Mouse (Mus musculus) splenic B cell, adult 2 months (primary cell): ENCODE data around the gene Hspb7.

Experiments used
- DNase-seq: peaks from one replicate; pipeline ENCODE4 v3.0.0-alpha.2; 2011; ENCODE audit warnings: low read depth, low spot score
- H3K27me3 ChIP-seq: 2 replicates; pipeline ENCODE4 v1.6.1; 2012; ENCODE audit warnings: mild to moderate bottlenecking, low read length, moderate library complexity, mixed read lengths; ENCODE audit not compliant: control insufficient read depth, poor library complexity, insufficient read depth, severe bottlenecking
- H3K36me3 ChIP-seq: 2 replicates; pipeline ENCODE4 v1.6.1; 2012; ENCODE audit warnings: mild to moderate bottlenecking, low read length, moderate library complexity, mixed read lengths; ENCODE audit not compliant: control insufficient read depth, poor library complexity, insufficient read depth, severe bottlenecking

Hspb7 gene

DNA sequence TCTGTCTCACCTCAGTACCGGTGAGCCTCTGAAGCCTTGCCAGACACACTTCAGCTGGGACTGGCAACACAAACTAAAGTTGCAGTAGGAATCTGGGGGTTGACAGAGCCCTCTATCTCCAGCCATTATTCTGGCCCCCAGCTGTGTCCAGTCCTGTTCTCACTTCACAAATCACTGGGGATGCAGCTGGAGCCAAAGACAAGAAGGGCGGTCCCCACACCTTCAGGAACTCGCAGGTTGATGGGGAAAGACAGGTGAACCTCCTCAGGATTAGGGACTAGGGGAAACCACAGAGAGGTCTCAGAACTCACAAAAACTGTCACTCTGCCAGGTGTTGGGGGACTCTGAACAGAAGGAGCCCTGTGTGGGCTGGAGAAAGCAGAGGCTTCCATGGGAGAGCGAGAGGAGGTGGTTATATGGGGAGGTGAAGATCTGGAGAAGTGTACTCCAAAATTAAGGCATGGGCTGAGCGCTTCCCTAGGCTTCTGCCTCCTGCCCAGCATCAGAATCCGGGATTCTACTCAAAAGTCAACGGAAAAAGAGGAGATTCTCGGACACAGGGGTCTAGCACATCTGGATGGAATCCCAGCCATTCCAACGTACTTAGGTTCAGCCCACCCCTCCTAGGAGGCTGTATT is at the start of gene Hspb7:
Gene Hspb7, plus strand, starts transcription at position 588 of the 638 bp plus-strand sequence.
- no peak for DNase-seq
- no peaks in the 10 kb centered on the region for H3K27me3 ChIP-seq
- H3K36me3 ChIP-seq, result no peaks in the 10 kb centered on the region

DNA sequence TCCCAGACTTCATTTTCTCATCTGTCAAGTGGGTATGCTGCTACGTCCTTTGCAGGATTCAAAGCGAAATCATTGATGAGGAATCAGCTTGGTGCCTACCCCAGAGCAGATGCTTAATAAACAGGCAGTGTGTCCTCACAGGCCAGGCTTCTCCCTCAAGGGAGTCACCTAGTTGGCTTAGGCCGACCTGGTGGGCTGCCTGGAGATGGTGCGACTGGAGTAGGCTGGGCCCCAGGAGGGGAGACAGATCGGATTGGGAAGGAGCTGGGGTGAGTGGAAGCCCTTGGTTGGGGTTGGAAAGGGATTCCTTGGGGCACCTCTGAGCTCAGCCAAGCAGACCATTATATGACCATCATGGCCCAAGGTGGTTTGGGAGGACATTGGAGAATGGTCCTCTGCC is 48.2 kb upstream of the Hspb7 start:
- no peak for DNase-seq
- Histone ChIP-seq H3K36me3 (no peaks in the 10 kb centered on the region), H3K27me3 (no peaks in the 10 kb centered on the region)

DNA sequence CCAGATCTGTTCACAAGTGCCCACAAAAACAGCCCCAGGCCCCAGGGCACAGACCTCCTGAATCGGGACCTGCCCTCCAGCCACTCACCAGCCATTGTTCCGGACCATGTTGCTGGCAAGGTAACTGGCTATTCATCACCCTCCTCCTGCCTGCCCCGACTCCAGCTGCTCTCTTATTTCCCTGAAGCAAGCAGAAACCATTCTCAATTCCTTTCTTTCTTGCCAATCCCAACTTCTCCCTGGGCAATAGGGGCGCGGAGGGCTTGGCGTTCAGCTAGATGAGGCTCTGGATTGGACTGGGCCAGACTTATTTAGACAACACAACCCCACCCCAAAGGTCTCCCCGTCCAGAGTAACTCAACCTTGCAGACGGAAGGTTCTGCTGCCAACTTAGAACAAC is 40.9 kb upstream of the Hspb7 start:
- Histone ChIP-seq H3K27me3 (no peaks in the 10 kb centered on the region), H3K36me3 (no peaks in the 10 kb centered on the region)
- no peak for DNase-seq

DNA sequence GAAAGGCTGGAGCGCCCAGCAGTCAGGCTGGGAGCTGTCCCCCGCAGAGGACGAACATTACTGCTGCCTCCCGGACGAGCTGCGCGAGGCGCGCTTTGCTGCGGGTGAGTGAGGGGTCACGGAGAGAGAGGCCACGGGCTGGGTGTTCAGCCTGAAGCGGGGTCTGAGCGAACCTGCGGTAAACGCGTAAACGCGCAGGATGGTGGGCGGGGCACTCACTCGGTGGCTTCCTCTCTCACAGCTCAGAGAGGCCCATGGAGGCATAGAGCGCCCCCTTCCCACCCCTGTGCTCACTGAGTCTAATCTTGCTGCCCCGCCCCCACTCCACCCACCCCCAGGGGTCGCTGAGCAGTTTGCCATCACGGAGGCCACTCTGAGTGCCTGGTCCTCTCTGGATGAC is 38.2 kb upstream of the Hspb7 start:
- H3K27me3 ChIP-seq, result no peaks in the 10 kb centered on the region
- H3K36me3 ChIP-seq, result no peaks in the 10 kb centered on the region
- DNase-seq, result peak; percentile 29

GRCm38 (mm10) chr4:141385275-141385674 is 35.3 kb upstream of the Hspb7 start:
- peak; percentile 86 for DNase-seq
- H3K27me3 ChIP-seq, result no peaks in the 10 kb centered on the region

DNA sequence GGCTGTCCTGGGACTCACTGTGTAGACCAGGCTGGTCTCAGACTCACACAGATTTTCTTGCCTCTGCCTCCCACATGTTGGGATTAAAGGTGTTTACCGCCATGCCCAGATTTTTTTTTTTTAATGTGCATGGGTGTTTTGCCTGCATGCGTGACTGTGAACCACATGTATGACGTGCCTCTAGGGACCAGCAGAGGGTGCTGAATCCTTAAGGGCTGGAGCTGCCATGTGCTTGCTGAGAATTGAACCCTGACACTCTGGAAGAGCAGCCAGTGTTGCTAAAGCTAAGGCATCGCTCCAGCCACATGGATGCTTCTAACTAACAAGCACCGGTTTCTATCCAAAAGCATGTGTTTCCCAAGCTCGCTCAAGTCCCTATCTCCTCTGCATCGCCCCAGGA is 34.4 kb upstream of the Hspb7 start:
- Histone ChIP-seq H3K27me3 (no peaks in the 10 kb centered on the region), H3K36me3 (no peaks in the 10 kb centered on the region)
- no peak for DNase-seq

More at GRCm38 (mm10) chr4:141385275-141385674, 35.3 kb upstream of the Hspb7 start:
- H3K36me3 ChIP-seq, result no peaks in the 10 kb centered on the region

- no peaks in the 10 kb centered on the region for H3K27me3 ChIP-seq
- no peaks in the 10 kb centered on the region for H3K36me3 ChIP-seq
Observed at GRCm38 (mm10) chr4:141387093-141387784, 33.3 kb upstream of the Hspb7 start.

GRCm38 (mm10) chr4:141387933-141388332 is 32.6 kb upstream of the Hspb7 start:
- no peaks in the 10 kb centered on the region for H3K36me3 ChIP-seq
- no peak for DNase-seq
- no peaks in the 10 kb centered on the region for H3K27me3 ChIP-seq

More at GRCm38 (mm10) chr4:141387093-141387784, 33.3 kb upstream of the Hspb7 start:
- DNase-seq, result peak; percentile 82

GRCm38 (mm10) chr4:141389366-141390150 is 31.0 kb upstream of the Hspb7 start:
- H3K27me3 ChIP-seq, result no peaks in the 10 kb centered on the region
- DNase-seq, result no peak
- H3K36me3 ChIP-seq, result no peaks in the 10 kb centered on the region

DNA sequence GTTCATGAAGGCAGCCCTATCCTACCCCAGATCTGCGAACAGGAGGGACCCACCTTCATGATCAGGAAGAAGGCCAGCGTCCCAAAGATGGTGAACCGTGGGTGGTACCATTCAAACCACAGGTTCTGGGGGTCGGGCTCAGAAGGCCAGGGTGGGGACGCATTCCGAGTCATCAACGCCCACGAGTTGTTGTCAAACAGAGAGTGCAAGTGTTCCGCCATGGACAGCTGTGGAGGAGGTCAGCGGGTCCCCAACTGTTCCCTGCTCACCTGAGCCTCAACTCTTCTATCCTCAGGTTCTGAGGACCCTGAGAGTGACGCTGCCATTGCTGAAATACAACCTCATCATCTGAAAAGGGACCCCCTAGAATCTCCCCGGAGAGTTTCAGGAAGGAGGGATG is 29.3 kb upstream of the Hspb7 start:
- DNase-seq, result no peak
- Histone ChIP-seq H3K36me3 (no peaks in the 10 kb centered on the region), H3K27me3 (no peaks in the 10 kb centered on the region)

- Histone ChIP-seq H3K36me3 (no peaks in the 10 kb centered on the region), H3K27me3 (no peaks in the 10 kb centered on the region)
- no peak for DNase-seq
Observed at GRCm38 (mm10) chr4:141394751-141395150, 25.8 kb upstream of the Hspb7 start.

- no peak for DNase-seq
- no peaks in the 10 kb centered on the region for H3K36me3 ChIP-seq
- no peaks in the 10 kb centered on the region for H3K27me3 ChIP-seq
Observed at GRCm38 (mm10) chr4:141397861-141398260, 22.7 kb upstream of the Hspb7 start.

GRCm38 (mm10) chr4:141398545-141398944 is 22.0 kb upstream of the Hspb7 start, which contains the start of gene Clcnka:
Gene Clcnka (minus strand): TSS chr4:141398724.
- Histone ChIP-seq H3K36me3 (no peaks in the 10 kb centered on the region), H3K27me3 (no peaks in the 10 kb centered on the region)
- no peak for DNase-seq

- H3K27me3 ChIP-seq, result no peaks in the 10 kb centered on the region
- no peak for DNase-seq
- no peaks in the 10 kb centered on the region for H3K36me3 ChIP-seq
Observed at GRCm38 (mm10) chr4:141400171-141400570, 20.4 kb upstream of the Hspb7 start.
